Mouse (Mus musculus) layer of hippocampus, adult 9-10 months (tissue): ENCODE results near the gene Chn2.

Source experiments
- DNase-seq: peaks from one replicate; pipeline ENCODE4 v3.0.0; 2022; ENCODE audit warnings: low spot score

Gene Chn2

DNA sequence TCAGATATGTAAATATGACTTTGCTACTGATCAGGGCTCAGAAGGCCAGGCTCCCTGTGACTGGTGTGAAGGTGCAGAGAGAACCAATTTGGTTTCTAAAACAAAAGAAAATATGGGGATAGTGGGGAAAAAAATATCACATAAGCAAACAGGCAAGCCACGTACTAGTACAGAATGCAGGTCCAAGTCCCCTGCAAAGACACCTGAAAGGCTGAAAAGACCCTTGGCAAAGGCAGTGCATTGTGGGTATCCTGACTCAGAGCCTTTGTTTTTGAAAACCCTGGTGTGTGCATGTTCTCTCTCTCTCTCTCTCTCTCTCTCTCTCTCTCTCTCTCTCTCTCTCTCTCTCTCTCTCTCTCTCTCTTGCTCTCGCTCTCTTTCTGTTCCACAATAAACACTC, 80.1 kb downstream of the Chn2 start:
- no peak for DNase-seq

- no peak for DNase-seq
Measured at GRCm38 (mm10) chr6:54119885-54120666, 80.7 kb downstream of the Chn2 start.

DNA sequence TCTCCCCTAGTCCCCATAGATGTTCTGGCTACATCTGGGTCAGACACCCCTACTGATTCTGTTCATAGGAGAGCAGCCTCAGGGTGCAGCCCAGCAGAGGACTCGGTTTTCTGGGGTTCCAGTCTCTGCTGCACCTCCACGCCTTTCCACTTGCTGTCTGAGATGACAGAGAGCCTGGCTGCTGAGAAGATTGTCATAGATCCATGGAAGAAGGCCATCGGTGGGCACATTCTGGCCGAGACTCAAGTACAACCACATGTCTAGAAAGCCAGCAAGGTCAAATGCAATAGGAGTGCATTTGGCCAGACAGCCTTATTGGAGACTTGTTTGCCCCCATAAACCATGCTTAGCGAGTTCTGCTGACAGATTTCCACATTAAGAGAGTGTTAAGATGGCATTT, 81.5 kb downstream of the Chn2 start:
- no peak for DNase-seq

DNA sequence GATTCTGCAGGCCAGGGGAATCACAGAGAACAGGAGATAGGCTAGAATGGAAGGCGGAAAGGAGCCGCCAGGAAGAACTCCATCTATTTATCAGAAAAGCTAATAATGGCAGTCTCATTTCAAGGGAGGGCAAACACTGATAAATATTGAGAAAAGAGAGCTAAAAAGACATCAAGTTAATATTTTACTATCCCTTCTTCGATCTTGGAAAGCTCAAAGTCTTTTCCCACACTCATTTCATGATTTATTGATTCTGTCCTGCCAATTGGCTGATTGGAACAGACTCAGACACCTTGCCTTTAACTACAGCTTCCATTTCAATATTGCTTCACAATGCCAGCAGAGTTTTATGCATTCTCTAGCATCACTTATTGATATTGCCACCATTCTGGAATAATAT, 85.2 kb downstream of the Chn2 start:
- no peak for DNase-seq

- DNase-seq = no peak
Measured at GRCm38 (mm10) chr6:54125536-54125935, 86.2 kb downstream of the Chn2 start.

DNA sequence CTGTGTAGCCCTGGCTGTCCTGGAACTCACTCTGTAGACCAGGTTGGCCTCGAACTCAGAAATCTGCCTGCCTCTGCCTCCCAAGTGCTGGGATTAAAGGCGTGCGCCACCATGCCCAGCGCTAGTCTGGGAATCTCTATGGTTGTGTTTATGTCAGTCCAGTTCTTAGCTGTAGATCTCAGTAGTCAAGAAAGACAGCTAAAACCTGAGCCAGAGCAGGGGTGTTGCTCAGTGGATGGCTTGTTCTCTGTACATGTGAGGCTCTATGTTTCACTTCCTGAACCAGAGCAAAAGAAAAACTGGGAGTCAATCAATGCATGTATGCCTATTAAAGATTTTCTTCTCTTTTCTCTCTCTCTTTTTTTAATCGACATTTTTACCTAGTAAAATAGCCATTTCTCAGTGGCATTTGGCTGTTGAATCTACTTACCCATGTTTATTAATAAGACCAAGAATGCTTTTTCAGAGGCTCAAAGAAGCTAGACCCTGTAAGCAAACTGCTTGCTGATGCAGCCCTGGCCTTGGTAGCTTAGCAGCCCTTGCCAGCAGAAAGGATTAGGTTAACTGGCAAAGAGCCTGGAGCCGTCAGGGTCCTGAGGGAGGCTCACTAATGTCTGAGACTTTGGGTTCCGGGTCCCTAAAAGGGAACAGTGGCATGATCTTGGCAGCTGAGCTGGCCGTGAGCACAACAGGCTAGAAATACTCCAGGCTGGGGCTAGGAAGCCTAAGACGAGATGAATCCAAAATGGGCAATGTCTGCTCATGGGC, 87.1 kb downstream of the Chn2 start:
- DNase-seq = no peak

DNA sequence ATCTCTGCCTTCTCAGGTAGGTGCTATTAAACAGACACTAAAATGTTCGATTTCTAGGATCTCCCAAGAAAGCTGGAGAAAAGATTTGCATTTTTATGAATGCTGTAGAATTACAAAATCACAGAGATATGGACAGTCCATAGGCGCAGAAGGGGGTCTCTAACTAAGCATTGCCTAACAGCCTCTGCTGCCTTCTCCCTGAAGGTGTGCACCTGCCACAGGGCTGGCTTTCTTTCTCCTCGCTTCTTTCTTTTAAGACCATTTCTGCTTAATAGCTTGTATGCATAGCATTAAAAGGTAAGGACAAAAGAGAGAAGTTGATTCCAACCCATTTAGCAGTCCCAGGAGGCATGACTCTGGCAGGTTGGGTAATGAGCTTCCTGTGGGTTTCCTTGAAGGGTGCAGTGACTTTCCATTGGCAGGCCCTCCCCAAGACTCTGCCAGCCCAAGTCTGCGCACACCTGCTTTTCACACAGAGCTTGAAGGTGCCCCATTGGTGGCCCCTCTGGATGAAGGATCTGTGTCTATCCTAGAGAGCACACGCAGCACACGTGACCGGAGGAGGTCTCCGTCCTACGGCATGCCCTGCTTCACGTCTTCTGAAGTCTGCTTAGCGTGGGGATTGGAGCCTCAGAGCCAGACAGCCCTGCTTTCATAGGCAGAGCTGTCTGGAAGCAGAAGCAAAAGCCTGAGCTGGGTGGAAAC, 87.8 kb downstream of the Chn2 start:
- DNase-seq = no peak

DNA sequence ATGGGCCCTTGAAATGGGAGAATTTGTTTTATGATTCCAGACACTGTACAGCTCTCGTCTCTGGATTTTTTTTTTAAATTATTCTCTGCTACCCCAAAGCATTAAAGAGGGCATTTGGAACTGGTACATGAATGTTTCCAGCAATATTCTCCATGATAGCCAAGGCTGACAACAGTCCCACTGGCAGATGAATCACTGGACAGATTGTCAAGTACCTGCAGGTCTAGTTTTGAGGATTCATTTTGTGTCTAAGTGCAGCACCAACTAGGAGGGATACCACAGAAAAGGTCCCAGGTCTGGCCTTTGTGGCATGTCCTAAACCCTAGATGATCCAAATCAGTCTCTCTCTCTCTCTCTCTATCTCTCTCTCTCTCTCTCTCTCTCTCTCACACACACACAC, 89.3 kb downstream of the Chn2 start:
- no peak for DNase-seq

GRCm38 (mm10) chr6:54129570-54129969, 90.2 kb downstream of the Chn2 start:
- DNase-seq = no peak

DNA sequence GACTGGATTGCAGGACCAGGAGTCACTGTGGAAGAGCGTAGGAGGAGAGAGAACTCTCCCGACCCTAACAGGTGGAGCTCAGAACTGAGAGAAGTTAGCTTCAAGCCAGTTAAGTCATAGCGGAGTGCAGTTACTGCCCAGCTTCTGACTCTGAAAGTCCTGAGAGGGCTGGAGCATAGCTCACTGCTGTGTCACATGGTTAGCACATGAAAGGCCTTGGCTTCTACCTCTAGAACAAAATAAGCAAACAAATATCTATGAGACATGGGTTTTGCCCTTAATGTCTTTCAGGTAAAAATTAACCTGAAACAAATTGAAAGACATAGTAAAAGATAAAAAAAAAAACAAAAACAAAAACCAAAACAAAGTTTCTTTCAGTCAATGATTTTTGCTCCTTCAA, 91.5 kb downstream of the Chn2 start:
- no peak for DNase-seq

DNA sequence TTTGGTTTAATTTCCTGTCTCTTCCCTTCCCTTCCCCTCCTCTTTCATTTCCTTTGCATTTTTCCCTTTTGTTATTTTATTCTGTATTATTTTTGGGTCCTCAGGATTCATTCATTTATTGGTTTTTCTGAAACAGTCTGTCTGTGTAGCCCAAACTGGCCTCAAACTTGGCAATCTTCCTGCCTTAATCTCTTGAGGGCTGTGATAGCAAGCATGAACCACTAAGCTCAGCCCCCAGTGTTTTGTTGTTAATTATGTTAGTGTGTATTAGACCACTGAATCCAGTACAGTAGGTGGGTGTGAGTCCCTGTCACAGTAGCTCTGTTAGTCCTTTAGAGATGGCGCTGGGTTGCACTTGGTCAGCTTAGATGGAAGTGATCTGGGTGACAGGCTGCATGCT, 93.2 kb downstream of the Chn2 start:
- DNase-seq = no peak

DNA sequence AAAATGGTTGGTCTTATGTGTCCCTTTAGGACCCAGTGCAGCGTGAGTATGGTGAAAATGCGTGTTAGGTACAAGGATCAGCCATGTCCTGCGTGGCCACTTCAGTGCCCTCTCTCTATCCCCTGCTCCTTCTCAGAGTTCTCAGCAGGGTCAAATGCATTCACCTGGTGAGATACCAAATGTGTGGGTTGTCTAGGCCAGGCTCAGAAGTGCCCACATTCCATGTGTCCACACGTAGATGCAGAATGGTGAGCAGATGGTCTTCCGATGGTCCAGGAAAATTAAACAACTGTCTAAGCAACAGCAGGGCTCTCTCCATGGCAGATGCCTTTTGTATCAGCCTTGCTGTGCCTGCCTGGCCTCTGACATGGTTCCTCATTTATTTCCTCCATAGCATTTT, 93.9 kb downstream of the Chn2 start:
- DNase-seq = no peak

- DNase-seq = no peak
Measured at GRCm38 (mm10) chr6:54138157-54138556, 98.8 kb downstream of the Chn2 start.

DNA sequence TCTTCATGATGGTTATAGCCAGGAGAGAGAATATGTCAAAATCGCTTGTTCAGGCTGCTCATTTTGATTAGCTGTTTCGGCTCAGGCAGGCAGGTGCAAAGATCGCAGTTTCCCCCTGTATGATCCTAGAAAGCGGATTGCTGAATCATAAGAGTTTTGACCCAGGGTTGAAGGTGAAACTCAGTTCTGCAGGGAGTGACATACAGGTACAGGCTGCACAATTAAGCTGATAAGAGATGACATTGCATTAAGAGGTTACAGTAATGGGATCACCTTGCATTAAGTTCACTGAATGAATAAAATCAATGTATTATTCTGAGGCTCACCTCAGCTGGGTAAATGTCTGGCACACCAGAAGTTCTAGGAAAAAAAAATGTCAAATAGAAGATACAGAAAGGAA, 101.1 kb downstream of the Chn2 start:
- no peak for DNase-seq

GRCm38 (mm10) chr6:54141165-54141564, 101.8 kb downstream of the Chn2 start:
- no peak for DNase-seq

DNA sequence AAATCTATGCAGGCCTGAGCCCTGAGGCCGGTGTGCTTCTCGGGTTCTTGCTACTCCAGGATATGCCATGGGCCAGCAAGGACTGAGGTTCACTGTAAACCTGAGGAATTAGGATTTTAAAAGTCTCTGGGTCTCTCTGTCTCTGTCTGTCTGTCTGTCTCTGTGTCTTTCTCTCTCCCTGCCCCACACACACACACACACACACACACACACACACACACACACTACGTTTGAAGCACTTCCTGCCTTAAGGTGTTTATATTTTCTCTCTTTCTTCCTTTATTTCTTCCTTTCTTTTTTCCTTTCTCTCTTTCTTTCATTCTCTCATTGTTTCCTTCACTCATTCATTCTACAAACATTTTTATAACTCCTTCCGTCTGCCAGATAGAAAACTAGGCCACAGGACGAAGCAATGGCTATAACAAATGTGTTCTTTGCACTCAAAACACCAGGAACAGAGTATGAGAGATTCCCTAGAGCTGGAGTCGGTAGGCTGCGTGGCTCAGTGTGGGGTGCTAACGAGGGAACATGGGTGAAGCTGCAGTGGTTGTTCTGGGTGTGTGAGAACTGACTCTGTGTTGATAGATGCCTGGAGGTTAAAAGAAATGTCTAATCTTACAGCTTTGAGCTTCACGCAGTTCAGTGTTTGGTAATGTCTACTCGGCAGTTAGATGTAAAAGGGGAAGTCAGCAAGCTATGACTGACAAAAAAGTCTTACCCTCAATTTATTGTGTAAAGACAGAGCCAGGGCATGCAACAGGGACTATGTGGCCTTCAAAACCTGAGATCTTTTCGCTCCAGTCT, 103.7 kb downstream of the Chn2 start:
- no peak for DNase-seq

GRCm38 (mm10) chr6:54143652-54143960, 104.3 kb downstream of the Chn2 start:
- DNase-seq = no peak

DNA sequence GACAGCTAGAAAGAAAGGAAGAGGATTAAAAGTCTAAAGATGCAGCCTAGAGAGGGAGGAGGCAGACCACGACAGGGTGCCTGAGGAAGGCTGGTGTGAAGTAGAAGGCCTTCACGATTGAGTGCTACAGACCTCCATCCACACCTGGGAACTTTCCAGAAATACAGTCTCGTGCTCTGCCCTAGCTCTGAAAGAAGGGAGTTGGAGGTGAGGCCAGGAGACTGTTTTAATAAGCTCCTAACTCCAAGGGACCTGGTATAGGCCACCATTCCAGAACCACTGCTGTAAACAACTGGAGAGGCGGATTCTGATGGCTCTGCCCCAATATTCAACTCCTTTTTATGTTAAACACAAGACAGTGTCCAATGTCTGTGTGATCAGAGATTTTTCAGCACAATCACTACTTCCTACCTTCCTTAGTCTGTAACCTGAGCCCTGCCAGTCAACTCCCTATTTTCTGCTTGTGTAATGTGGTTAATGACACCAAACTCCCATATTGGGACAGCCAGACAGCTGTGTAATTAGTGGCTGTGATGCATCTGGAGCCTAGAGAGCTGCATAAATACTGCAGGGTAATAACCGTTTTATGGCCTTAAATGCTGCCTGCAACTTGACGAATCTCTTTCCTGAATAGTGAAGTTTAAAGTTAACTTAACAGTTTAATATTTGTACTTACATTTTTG, 109.6 kb downstream of the Chn2 start:
- no peak for DNase-seq

- DNase-seq = no peak
Measured at GRCm38 (mm10) chr6:54150821-54151220, 111.5 kb downstream of the Chn2 start.

DNA sequence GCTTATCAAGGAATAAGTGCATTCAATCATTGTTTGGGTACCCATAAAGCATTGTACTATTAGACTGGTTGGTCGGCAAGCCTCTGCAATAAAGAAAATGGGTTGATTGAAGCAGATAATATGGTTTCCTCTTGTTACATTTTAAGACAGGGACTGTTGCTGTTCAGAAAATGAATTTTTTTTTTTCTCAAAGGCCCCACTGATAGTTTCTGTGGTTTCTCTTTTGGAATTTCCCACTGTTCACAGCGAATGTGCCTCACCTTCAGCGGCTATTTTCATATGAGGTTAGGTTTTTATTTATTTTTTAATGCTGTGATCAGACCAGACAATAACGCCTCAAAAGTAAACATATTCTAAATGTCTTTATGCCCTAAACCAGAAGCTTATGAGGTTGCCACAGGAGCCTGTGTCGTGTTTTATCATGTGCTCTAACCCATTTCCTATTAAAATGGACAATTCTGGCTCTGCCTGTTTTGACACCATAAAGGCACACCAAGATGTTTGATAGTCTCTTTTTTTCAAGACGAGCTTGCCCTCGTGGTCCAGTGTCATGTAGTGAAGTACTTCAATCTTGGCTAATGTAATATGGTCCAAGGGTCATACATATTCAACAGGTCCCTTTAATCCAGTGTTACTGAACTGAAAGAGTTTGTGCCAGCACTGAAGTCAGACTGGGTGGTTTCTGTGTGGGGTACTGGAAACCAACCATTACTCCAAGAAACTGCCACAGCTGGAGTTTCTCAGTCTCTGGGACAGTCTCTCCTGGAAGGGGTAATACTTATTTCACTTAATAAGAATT, 112.3 kb downstream of the Chn2 start:
- DNase-seq = no peak

- no peak for DNase-seq
Measured at GRCm38 (mm10) chr6:54157097-54157496, 117.7 kb downstream of the Chn2 start.
